Mouse (Mus musculus) ES-E14 (cell line): Measurements from ENCODE around the gene Dst. TPM values are rescaled to one million over a fixed set of nuclear protein-coding genes. Genes with fewer than 3 reads are reported as not detected.

Experiments
- DNase-seq: peaks from one replicate; pipeline ENCODE4 v3.0.0-alpha.2; 2013; ENCODE audit warnings: low read depth, low spot score
- H3K27ac ChIP-seq: 2 replicates; pipeline ENCODE4 v1.5.1; 2012; ENCODE audit warnings: low read depth, mild to moderate bottlenecking, low read length, moderate library complexity, mixed read lengths; ENCODE audit not compliant: poor library complexity, insufficient read depth, severe bottlenecking
- H3K36me3 ChIP-seq: 2 replicates; pipeline ENCODE4 v1.6.1; 2012; ENCODE audit warnings: mild to moderate bottlenecking, low read length, moderate library complexity, mixed read lengths; ENCODE audit not compliant: control insufficient read depth, poor library complexity, insufficient read depth, severe bottlenecking
- H3K4me1 ChIP-seq, 2 experiments: fragments of 150-350 bp in 1 of 2; sonication (generic) in 1 of 2; 2 replicates each; pipeline ENCODE4 v1.6.1; 2012; ENCODE audit warnings: low read length in 2 of 2, mild to moderate bottlenecking in 1 of 2, mixed read lengths in 1 of 2; ENCODE audit not compliant: control insufficient read depth in 2 of 2, insufficient read depth in 2 of 2, poor library complexity in 1 of 2
- H3K4me3 ChIP-seq, 2 experiments: fragments of 150-350 bp in 1 of 2; sonication (generic) in 1 of 2; 2 replicates each; pipeline ENCODE4 v1.5.1; 2012; ENCODE audit warnings: low read length in 2 of 2, low read depth in 1 of 2, mild to moderate bottlenecking in 1 of 2, mixed read lengths in 1 of 2; ENCODE audit not compliant: insufficient read depth in 1 of 2, poor library complexity in 1 of 2, severe bottlenecking in 1 of 2
- H3K9ac ChIP-seq: 2 replicates; pipeline ENCODE4 v1.6.1; 2012; ENCODE audit warnings: low read depth, mild to moderate bottlenecking, low read length, mixed read lengths; ENCODE audit not compliant: poor library complexity, insufficient read depth, severe bottlenecking
- H3K9me3 ChIP-seq: fragments of 150-350 bp; sonication (generic); 2 replicates; pipeline ENCODE4 v1.6.1; 2012; ENCODE audit warnings: low read depth, mild to moderate bottlenecking, low read length; ENCODE audit not compliant: control insufficient read depth, insufficient read depth
- CHD2 ChIP-seq: IDR thresholded peaks from 2 replicates; pipeline ENCODE4 v1.6.1; 2014; ENCODE audit warnings: mild to moderate bottlenecking, low read depth, low read length, inconsistent platforms
- HCFC1 ChIP-seq: IDR thresholded peaks from 2 replicates; pipeline ENCODE4 v1.6.1; 2012; ENCODE audit warnings: low read length, inconsistent platforms, borderline replicate concordance; ENCODE audit not compliant: insufficient read depth
- MAFK ChIP-seq: IDR thresholded peaks from 2 replicates; pipeline ENCODE4 v1.6.1; 2014; ENCODE audit warnings: mild to moderate bottlenecking, low read depth, low read length, inconsistent platforms; ENCODE audit not compliant: insufficient read depth
- ZC3H11A ChIP-seq: IDR thresholded peaks from 2 replicates; pipeline ENCODE4 v1.6.1; 2012; ENCODE audit warnings: low read depth, mild to moderate bottlenecking, inconsistent platforms, low read length, borderline replicate concordance
- ZNF384 ChIP-seq: IDR thresholded peaks from 2 replicates; pipeline ENCODE4 v1.6.1; 2012; ENCODE audit warnings: low read depth, low read length, inconsistent platforms
- in situ Hi-C, 2 experiments: fragments of 600-800 bp; cut with MboI; formaldehyde crosslinking; loops; one replicate each; pipeline ENCODE4 v1.15.1; 2025; ENCODE audit warnings: low sequenced_read_pairs in 2 of 2, inconsistent platforms in 1 of 2; ENCODE audit not compliant: unreplicated experiment in 2 of 2
- total RNA-seq: library from RNA; depleted of rRNA; stranded (reverse); fragments of 300-350 nt; gene quantifications from 2 replicates; pipeline ENCODE4 v1.2.3, GENCODE M21; 2012

Gene Dst
- total RNA-seq, 1 experiment: 186 TPM

- H3K9ac ChIP-seq: no peak overlapping the region
- no peak overlapping the region for H3K4me3 ChIP-seq
- in situ Hi-C loops: no loop called here
- no peaks in the 10 kb centered on the region for H3K4me1 ChIP-seq
- H3K36me3 ChIP-seq: peaks cover 59% of the 10 kb centered on the region
- no peak for DNase-seq
- H3K9me3 ChIP-seq: no peaks in the 10 kb centered on the region
- TF ChIP-seq MAFK: no peak
- TF ChIP-seq HCFC1: no peak
- TF ChIP-seq ZNF384: no peak
- TF ChIP-seq ZC3H11A: no peak
- TF ChIP-seq CHD2: no peak
- no peak overlapping the region; the same call in 1 of the 2 replicates for H3K27ac ChIP-seq
These were observed 292.8 kb downstream of the Dst start for GRCm38 (mm10) chr1:34200791-34201190.

GRCm38 (mm10) chr1:34201483-34201882 is 293.5 kb downstream of the Dst start:
- H3K4me3 ChIP-seq: no peak overlapping the region
- DNase-seq: peak; percentile 36
- TF ChIP-seq CHD2: no peak
- TF ChIP-seq MAFK: no peak
- TF ChIP-seq ZC3H11A: no peak
- no peak for TF ChIP-seq HCFC1
- no peak for TF ChIP-seq ZNF384
- no peaks in the 10 kb centered on the region for H3K4me1 ChIP-seq
- H3K9me3 ChIP-seq: no peaks in the 10 kb centered on the region
- no peak overlapping the region for H3K9ac ChIP-seq
- H3K27ac ChIP-seq: no peak overlapping the region
- H3K36me3 ChIP-seq: peaks cover 59% of the 10 kb centered on the region
- in situ Hi-C loops: no loop called here

- H3K36me3 ChIP-seq: peaks cover 30% of the 10 kb centered on the region
- in situ Hi-C loops: loop anchor here in 1 of 2 experiments (10.0 kb wide), 1 partner anchor 193 kb away; no protein-coding TSS in a partner anchor
- no peak overlapping the region for H3K4me3 ChIP-seq
- TF ChIP-seq CHD2 (no peak), ZC3H11A (no peak), ZNF384 (no peak), MAFK (no peak), HCFC1 (no peak)
- DNase-seq: no peak
- no peak overlapping the region for H3K27ac ChIP-seq
- H3K9me3 ChIP-seq: no peaks in the 10 kb centered on the region
- no peaks in the 10 kb centered on the region for H3K4me1 ChIP-seq
- no peak overlapping the region for H3K9ac ChIP-seq
These were observed 303.7 kb downstream of the Dst start for GRCm38 (mm10) chr1:34211704-34212103.

GRCm38 (mm10) chr1:34216456-34216855 is 308.4 kb downstream of the Dst start:
- Histone ChIP-seq H3K9ac (no peak overlapping the region), H3K27ac (no peak overlapping the region), H3K9me3 (no peaks in the 10 kb centered on the region), H3K36me3 (peaks cover 36% of the 10 kb centered on the region), H3K4me1 (no peaks in the 10 kb centered on the region), H3K4me3 (no peak overlapping the region)
- TF ChIP-seq MAFK: no peak
- TF ChIP-seq ZC3H11A: no peak
- TF ChIP-seq HCFC1: no peak
- no peak for TF ChIP-seq ZNF384
- no peak for TF ChIP-seq CHD2
- in situ Hi-C loops: loop anchor here in 1 of 2 experiments (10.0 kb wide), 1 partner anchor 188 kb away; no protein-coding TSS in a partner anchor
- DNase-seq: no peak
